Mouse (Mus musculus) neural tube, embryonic 13.5 days (tissue): ENCODE data around the gene Krt78. TPM values are rescaled to one million over a fixed set of nuclear protein-coding genes. Genes with fewer than 3 reads are reported as not detected.

ENCODE experiments used
- ATAC-seq: fragments of 200-750 bp; cut with Nextera tagmentation; 2 replicates; pipeline ENCODE4 v1.8.0; 2017; ENCODE audit warnings: low read depth, mild to moderate bottlenecking, moderate TSS enrichment, moderate library complexity
- H3K27ac ChIP-seq: fragments of 300-500 bp; sonication (generic); replicated peaks from 2 replicates; pipeline ENCODE4 v1.5.1; 2015; ENCODE audit warnings: moderate library complexity, mild to moderate bottlenecking, inconsistent platforms
- H3K27me3 ChIP-seq: fragments of 300-500 bp; sonication (generic); 2 replicates; pipeline ENCODE4 v1.6.1; 2015; ENCODE audit warnings: mild to moderate bottlenecking, inconsistent platforms
- H3K36me3 ChIP-seq: fragments of 300-500 bp; sonication (generic); 2 replicates; pipeline ENCODE4 v1.6.1; 2015; ENCODE audit warnings: mild to moderate bottlenecking, inconsistent platforms
- H3K4me1 ChIP-seq: fragments of 300-500 bp; sonication (generic); replicated peaks from 2 replicates; pipeline ENCODE4 v1.6.1; 2015; ENCODE audit warnings: inconsistent platforms
- H3K4me2 ChIP-seq: fragments of 300-500 bp; sonication (generic); 2 replicates; pipeline ENCODE4 v1.6.1; 2015; ENCODE audit warnings: inconsistent platforms, mild to moderate bottlenecking, moderate library complexity
- H3K4me3 ChIP-seq: fragments of 300-500 bp; sonication (generic); 2 replicates; pipeline ENCODE4 v1.5.1; 2015; ENCODE audit warnings: mild to moderate bottlenecking, inconsistent platforms
- H3K9ac ChIP-seq: fragments of 300-500 bp; sonication (generic); 2 replicates; pipeline ENCODE4 v1.6.1; 2015; ENCODE audit warnings: moderate library complexity, mild to moderate bottlenecking, inconsistent platforms
- H3K9me3 ChIP-seq: fragments of 300-500 bp; sonication (generic); 2 replicates; pipeline ENCODE4 v1.6.1; 2016; ENCODE audit warnings: inconsistent platforms
- WGBS: fragments of 180-500 bp; shearing (Covaris S2); methylation state at CpG from one replicate; pipeline ENCODE4 v1.1.7; 2015; 5-methylcytosine and 5-hydroxymethylcytosine counted together
- polyA plus RNA-seq: library from polyadenylated mRNA; unstranded; fragments of >200 nt; fragmentation: Nextera tagmentation; extraction: Ambion mirVana; gene quantifications from 2 replicates; pipeline ENCODE4 v1.2.1, GENCODE M21; 2015

Gene Krt78
- polyA plus RNA-seq, 1 experiment from 2014 or later = not detected

- ATAC-seq = no peak
- WGBS = 25% methylated on average over 6 of the region's 6 CpGs
- peak overlapping the region; percentile 52; the same call in 1 of the 2 replicates for H3K4me2 ChIP-seq
- H3K36me3 ChIP-seq = no peaks in the 10 kb centered on the region
- H3K27ac ChIP-seq = no peak overlapping the region
- 0 out of 2 replicates have a peak overlapping the region, but pooled peaks have one; percentile 46 for H3K9ac ChIP-seq
- H3K4me3 ChIP-seq = no peak overlapping the region
- H3K9me3 ChIP-seq = no peaks in the 10 kb centered on the region
- H3K27me3 ChIP-seq = peaks cover 9% of the 10 kb centered on the region
- 0 out of 2 replicates have a peak, but pooled peaks cover 5% of the 10 kb centered on the region for H3K4me1 ChIP-seq
Measured at GRCm38 (mm10) chr15:101984746-101985145, 30.7 kb upstream of the Krt78 start.

- Histone ChIP-seq H3K27ac (peak overlapping the region; percentile 80), H3K27me3 (peaks cover 9% of the 10 kb centered on the region), H3K36me3 (no peaks in the 10 kb centered on the region), H3K4me3 (peak overlapping the region; percentile 26), H3K9me3 (no peaks in the 10 kb centered on the region), H3K4me2 (peak overlapping the region; percentile 52), H3K9ac (peak overlapping the region; percentile 61; the same call in 1 of the 2 replicates), H3K4me1 (0 out of 2 replicates have a peak, but pooled peaks cover 5% of the 10 kb centered on the region)
- under 1% methylated on average over 15 of the region's 15 CpGs for WGBS
- ATAC-seq = peak; percentile 97
Measured at GRCm38 (mm10) chr15:101983949-101984601, 30.0 kb upstream of the Krt78 start.

DNA sequence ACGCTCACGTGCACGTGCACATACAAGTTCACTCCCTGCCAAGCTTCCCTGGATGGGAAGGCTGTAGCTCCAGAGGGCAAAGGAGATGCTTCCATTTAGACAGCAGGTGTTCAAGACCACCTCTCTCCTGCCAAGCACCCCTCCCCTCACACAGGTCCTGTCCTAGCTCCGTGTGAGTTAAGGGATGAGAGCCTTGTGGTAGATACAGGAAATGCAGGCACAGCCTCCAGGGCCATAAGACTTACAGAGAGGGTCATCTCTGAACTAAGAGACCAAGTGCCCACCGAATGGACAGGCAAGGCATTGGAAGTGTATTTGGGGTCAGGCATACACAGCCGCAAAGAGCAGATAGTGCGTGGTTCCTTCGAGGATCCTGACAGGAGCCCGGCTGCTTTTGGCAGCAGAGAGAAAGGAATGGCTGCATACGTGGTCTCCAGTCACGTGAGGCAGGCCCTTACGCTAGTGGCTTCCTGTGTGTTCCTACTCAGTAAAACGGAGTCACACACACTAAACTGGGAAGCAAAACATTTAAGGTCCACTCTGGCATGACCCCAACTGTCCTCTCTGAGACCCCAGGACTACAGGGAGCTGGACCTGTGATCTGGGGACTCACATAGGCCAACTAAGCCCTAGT lies 29.3 kb upstream of the Krt78 start:
- peak; percentile 12; the same call in 1 of the 2 replicates for ATAC-seq

DNA sequence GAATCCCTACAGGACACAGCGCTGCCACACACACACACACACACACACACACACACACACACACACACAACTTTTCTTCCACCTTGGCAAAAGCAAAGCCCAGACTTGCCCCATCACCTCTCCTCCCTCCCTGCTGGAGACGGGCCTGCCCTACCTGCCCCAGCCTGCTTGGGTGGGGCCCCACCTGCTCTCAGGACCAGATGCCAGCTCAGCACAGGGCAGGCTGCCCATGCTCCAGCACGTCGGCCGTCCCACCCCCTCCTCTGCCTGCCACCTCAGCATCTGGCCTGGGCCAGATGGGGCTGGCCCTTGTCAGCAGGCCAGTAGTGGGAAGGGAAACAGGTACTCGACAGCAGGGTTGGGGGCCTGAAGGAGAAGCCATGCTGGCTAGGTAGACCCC lies 26.8 kb upstream of the Krt78 start:
- no peaks in the 10 kb centered on the region for H3K36me3 ChIP-seq
- H3K4me2 ChIP-seq = no peak overlapping the region
- no peak overlapping the region for H3K27ac ChIP-seq
- no peak overlapping the region for H3K9ac ChIP-seq
- H3K4me3 ChIP-seq = no peak overlapping the region
- H3K27me3 ChIP-seq = peaks cover 3% of the 10 kb centered on the region; the same call in 1 of the 2 replicates
- no peak for ATAC-seq
- peaks cover 27% of the 10 kb centered on the region for H3K4me1 ChIP-seq
- H3K9me3 ChIP-seq = no peaks in the 10 kb centered on the region
- 76% methylated on average over 6 of the region's 6 CpGs for WGBS

More for the DNA sequence above, 29.3 kb upstream of the Krt78 start:
- 0 out of 2 replicates have a peak overlapping the region, but pooled peaks have one; percentile 26 for H3K4me3 ChIP-seq
- H3K4me2 ChIP-seq = peak overlapping the region; percentile 52
- 82% methylated on average over 13 of the region's 13 CpGs for WGBS
- no peaks in the 10 kb centered on the region for H3K36me3 ChIP-seq
- no peaks in the 10 kb centered on the region for H3K9me3 ChIP-seq
- H3K27me3 ChIP-seq = peaks cover 4% of the 10 kb centered on the region
- H3K27ac ChIP-seq = peak overlapping the region; percentile 80
- peak overlapping the region; percentile 61; the same call in 1 of the 2 replicates for H3K9ac ChIP-seq
- 0 out of 2 replicates have a peak, but pooled peaks cover 5% of the 10 kb centered on the region for H3K4me1 ChIP-seq

GRCm38 (mm10) chr15:101977043-101977726 lies 23.1 kb upstream of the Krt78 start:
- peak overlapping the region; percentile 49 for H3K27ac ChIP-seq
- peak; percentile 72 for ATAC-seq
- no peaks in the 10 kb centered on the region for H3K9me3 ChIP-seq
- peak overlapping the region; percentile 37 for H3K4me3 ChIP-seq
- H3K27me3 ChIP-seq = no peaks in the 10 kb centered on the region
- 4% methylated on average over 37 of the region's 39 CpGs for WGBS
- peaks cover 29% of the 10 kb centered on the region for H3K4me1 ChIP-seq
- no peaks in the 10 kb centered on the region for H3K36me3 ChIP-seq
- H3K9ac ChIP-seq = peak overlapping the region; percentile 70
- peak overlapping the region; percentile 64 for H3K4me2 ChIP-seq

- H3K4me1 ChIP-seq = peaks cover 29% of the 10 kb centered on the region
- no peaks in the 10 kb centered on the region for H3K27me3 ChIP-seq
- ATAC-seq = no peak
- no peaks in the 10 kb centered on the region for H3K9me3 ChIP-seq
- peak overlapping the region; percentile 70; the same call in 1 of the 2 replicates for H3K9ac ChIP-seq
- peak overlapping the region; percentile 49; the same call in 1 of the 2 replicates for H3K27ac ChIP-seq
- no peaks in the 10 kb centered on the region for H3K36me3 ChIP-seq
- 56% methylated on average over 3 of the region's 3 CpGs for WGBS
- H3K4me2 ChIP-seq = peak overlapping the region; percentile 64
- no peak overlapping the region for H3K4me3 ChIP-seq
Measured at GRCm38 (mm10) chr15:101976641-101977040, 22.6 kb upstream of the Krt78 start.

DNA sequence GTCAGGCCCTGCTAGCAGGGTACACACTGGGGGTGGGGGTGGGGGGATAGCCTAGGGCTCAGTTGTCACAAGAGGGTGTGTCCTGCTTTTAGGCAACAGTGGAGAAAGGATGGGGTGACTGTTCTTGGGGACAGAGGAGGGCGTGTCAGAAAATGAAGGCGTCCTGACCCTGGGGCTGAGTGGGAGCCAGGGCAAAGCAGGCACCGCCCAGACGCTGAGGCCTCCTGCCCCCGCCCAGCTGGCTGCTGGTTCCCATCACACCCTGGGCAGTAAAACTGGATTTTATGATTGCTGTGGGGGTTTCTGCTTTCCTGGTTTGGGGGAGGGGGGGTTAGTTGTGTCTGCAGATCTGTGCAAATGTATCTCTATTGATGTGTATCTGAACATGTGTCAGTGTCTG lies 21.9 kb upstream of the Krt78 start:
- no peak for ATAC-seq
- Histone ChIP-seq H3K4me3 (no peak overlapping the region), H3K4me2 (no peak overlapping the region), H3K27ac (no peak overlapping the region), H3K9ac (no peak overlapping the region), H3K27me3 (no peaks in the 10 kb centered on the region), H3K4me1 (peaks cover 29% of the 10 kb centered on the region), H3K36me3 (no peaks in the 10 kb centered on the region), H3K9me3 (no peaks in the 10 kb centered on the region)
- WGBS = 38% methylated on average over 5 of the region's 5 CpGs

- Histone ChIP-seq H3K4me3 (no peak overlapping the region), H3K9me3 (no peaks in the 10 kb centered on the region), H3K4me1 (peaks cover 29% of the 10 kb centered on the region), H3K9ac (no peak overlapping the region), H3K36me3 (no peaks in the 10 kb centered on the region), H3K4me2 (no peak overlapping the region), H3K27ac (no peak overlapping the region), H3K27me3 (no peaks in the 10 kb centered on the region)
- no peak for ATAC-seq
- WGBS = 65% methylated on average over 15 of the region's 16 CpGs
Measured at GRCm38 (mm10) chr15:101974083-101974845, 20.2 kb upstream of the Krt78 start.

GRCm38 (mm10) chr15:101973414-101974077 lies 19.5 kb upstream of the Krt78 start:
- Histone ChIP-seq H3K4me2 (peak overlapping the region; percentile 7; the same call in 1 of the 2 replicates), H3K27me3 (no peaks in the 10 kb centered on the region), H3K4me3 (no peak overlapping the region), H3K27ac (no peak overlapping the region), H3K36me3 (no peaks in the 10 kb centered on the region), H3K9me3 (no peaks in the 10 kb centered on the region), H3K9ac (peak overlapping the region; percentile 50; the same call in 1 of the 2 replicates), H3K4me1 (peaks cover 29% of the 10 kb centered on the region)
- ATAC-seq = peak; percentile 29
- 11% methylated on average over 15 of the region's 15 CpGs for WGBS

DNA sequence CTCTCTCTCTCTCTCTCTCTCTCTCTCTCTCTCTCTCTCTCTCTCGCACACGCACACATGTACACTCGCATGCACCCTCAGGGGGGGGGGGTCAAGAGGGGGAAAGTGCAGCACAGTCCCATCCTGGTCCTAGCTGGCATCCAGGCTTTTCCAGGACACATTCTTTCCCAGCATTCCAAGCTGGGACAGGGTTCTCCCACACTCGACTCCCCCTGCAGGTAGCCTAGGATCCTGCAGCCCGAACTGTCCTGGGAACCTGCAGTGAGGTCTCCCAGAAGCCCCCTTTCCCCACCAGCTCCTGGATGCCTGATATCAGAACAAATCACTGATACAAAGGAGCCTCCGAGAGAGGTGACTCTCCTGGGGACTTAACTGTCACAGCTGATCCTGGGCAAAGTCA lies 16.4 kb upstream of the Krt78 start:
- no peak overlapping the region for H3K4me2 ChIP-seq
- H3K27ac ChIP-seq = no peak overlapping the region
- no peaks in the 10 kb centered on the region for H3K9me3 ChIP-seq
- H3K27me3 ChIP-seq = no peaks in the 10 kb centered on the region
- H3K9ac ChIP-seq = no peak overlapping the region
- peaks cover 5% of the 10 kb centered on the region; the same call in 1 of the 2 replicates for H3K4me1 ChIP-seq
- no peak for ATAC-seq
- H3K36me3 ChIP-seq = no peaks in the 10 kb centered on the region
- H3K4me3 ChIP-seq = no peak overlapping the region
- WGBS = 9% methylated on average over 3 of the region's 6 CpGs

DNA sequence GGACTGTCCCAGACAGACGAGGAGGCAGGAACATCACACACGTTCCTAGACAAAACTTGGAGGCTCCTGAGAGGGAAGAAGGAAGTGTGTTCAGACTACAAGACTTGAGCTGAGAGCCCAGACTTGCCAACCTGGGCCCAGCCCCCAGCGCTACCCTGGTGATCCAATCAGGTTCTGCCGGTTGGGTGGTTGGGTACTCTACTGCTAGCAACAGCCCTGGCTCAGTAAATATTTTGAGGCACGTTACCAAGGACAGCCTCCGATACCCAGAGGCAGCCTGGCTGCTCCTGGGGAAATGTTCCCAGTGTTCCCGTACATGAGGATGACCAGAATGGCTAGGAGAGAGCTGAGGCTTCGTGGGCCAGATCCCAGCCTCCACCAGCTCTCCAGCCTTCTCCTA lies 12.7 kb upstream of the Krt78 start:
- H3K27me3 ChIP-seq = no peaks in the 10 kb centered on the region
- 90% methylated on average over 8 of the region's 8 CpGs for WGBS
- H3K27ac ChIP-seq = no peak overlapping the region
- no peak overlapping the region for H3K9ac ChIP-seq
- H3K4me2 ChIP-seq = no peak overlapping the region
- no peaks in the 10 kb centered on the region for H3K36me3 ChIP-seq
- ATAC-seq = no peak
- H3K9me3 ChIP-seq = no peaks in the 10 kb centered on the region
- H3K4me3 ChIP-seq = no peak overlapping the region
- no peaks in the 10 kb centered on the region for H3K4me1 ChIP-seq
